Mouse (Mus musculus) adrenal gland, postnatal 25 days (tissue): ENCODE measurements around the gene Fgfrl1. TPM values are rescaled to one million over a fixed set of nuclear protein-coding genes. Genes with fewer than 3 reads are reported as not detected.

Experiments used
- total RNA-seq: library from RNA; stranded (reverse); gene quantifications from 2 replicates; pipeline ENCODE4 v1.2.3, GENCODE M21; 2021

Gene Fgfrl1
- total RNA-seq, 1 experiment from 2014 or later = 32.3 TPM

Other genes with a start within 250 kb of the Fgfrl1 start
- 1.1 TPM in 2 replicates for gene Mfsd7a, start 243.5 kb upstream of the Fgfrl1 start, total RNA-seq
- 40.3 and 55.4 TPM in 2 replicates for gene Pcgf3, start 231.2 kb upstream of the Fgfrl1 start, total RNA-seq
- gene Cplx1, start 142.4 kb upstream of the Fgfrl1 start, total RNA-seq = 1.8 and 3.0 TPM in 2 replicates
- 86.7 and 95.7 TPM in 2 replicates for gene Gak, start 62.6 kb upstream of the Fgfrl1 start, total RNA-seq
- 28.5 and 37.2 TPM in 2 replicates for gene Tmem175, start 62.6 kb upstream of the Fgfrl1 start, total RNA-seq
- 17.2 and 19.1 TPM in 2 replicates for gene Idua, start 32.1 kb upstream of the Fgfrl1 start, total RNA-seq
- 21.2 and 22.7 TPM in 2 replicates for gene Dgkq, start 22.7 kb upstream of the Fgfrl1 start, total RNA-seq
- gene Slc26a1, start 16.8 kb upstream of the Fgfrl1 start, total RNA-seq = 0.15 and 1.1 TPM in 2 replicates
- not detected in 2 replicates for gene Rnf212, start 82.6 kb downstream of the Fgfrl1 start, total RNA-seq
- not detected in 2 replicates for gene Tmed11, start 103.0 kb downstream of the Fgfrl1 start, total RNA-seq
- not detected in 2 replicates for gene Vmn2r8, start 116.5 kb downstream of the Fgfrl1 start, total RNA-seq
- gene Vmn2r9, start 160.2 kb downstream of the Fgfrl1 start, total RNA-seq = not detected in 2 replicates